Mouse (Mus musculus) inflammation-experienced regulatory T-cells, adult 6 months (primary cell): ENCODE measurements around the gene Zcchc14. TPM values are rescaled to one million over a fixed set of nuclear protein-coding genes. Genes with fewer than 3 reads are reported as not detected.

Experiments
- ATAC-seq: one replicate; pipeline ENCODE4 v1.8.0; 2017
- polyA plus RNA-seq, 3 experiments: library from polyadenylated mRNA; unstranded; fragments of 100-300 nt; shearing (Covaris generic); gene quantifications; one replicate each; pipeline ENCODE4 v1.2.1; 2017

Zcchc14 gene
- polyA plus RNA-seq, 3 experiments from 2014 or later: 0.09 to 1.0 (median 0.22) TPM

- no peak for ATAC-seq
Measured at GRCm38 (mm10) chr8:121663101-121663500, 10.4 kb upstream of the Zcchc14 start.

DNA sequence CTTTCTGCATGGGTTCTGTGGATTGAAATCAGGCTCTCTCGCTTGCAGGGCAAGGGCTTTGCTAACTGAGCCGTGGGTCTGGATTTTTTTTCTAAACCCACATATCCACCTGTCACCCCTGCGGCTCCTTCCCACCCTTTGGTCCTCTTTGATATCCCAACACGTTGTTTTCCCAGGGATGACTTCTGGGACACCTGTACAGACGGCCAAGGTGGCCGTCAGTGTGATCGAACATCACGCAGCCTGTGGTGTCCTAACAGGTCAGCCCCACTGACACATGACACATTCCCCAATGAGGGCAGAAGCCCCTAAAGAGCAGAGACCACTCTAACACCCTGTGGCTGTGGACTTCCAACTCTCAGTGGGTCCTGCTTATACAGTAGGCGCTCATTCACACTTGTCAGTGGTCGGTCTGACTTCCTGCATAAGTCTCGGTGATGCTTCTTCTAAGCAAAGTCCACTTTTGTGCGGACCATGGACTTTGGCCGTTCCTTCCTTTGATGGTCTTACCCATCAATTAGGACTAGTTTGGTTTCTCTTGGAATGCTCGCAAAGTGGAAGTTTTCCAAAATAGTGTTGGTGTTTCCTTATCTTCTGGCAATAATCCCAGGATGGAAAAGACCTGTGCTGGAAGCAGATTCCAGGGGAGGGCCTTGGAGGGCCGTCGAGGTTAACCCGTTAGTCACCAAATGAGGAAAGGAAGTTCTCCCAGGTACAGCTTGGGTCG is 9.1 kb upstream of the Zcchc14 start:
- no peak for ATAC-seq

DNA sequence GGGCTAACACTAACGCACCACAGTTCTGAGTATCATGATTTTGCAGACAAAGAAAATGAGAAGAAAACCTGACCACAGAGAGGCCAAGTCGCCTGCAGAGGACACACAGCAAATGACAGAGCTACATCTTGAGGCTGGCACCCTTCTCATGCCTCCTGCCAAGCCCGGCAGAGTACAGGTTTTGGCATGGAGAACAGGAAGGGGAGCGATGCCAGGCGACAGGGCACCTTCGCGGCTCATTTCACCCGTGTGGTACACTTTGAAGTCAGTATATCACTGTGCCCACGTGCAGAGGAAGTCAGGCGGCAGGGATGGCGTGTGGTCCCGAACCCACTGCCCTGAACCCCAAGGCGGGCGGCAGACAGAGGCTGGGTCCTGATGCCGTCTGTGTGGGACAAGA is 7.9 kb upstream of the Zcchc14 start:
- no peak for ATAC-seq

DNA sequence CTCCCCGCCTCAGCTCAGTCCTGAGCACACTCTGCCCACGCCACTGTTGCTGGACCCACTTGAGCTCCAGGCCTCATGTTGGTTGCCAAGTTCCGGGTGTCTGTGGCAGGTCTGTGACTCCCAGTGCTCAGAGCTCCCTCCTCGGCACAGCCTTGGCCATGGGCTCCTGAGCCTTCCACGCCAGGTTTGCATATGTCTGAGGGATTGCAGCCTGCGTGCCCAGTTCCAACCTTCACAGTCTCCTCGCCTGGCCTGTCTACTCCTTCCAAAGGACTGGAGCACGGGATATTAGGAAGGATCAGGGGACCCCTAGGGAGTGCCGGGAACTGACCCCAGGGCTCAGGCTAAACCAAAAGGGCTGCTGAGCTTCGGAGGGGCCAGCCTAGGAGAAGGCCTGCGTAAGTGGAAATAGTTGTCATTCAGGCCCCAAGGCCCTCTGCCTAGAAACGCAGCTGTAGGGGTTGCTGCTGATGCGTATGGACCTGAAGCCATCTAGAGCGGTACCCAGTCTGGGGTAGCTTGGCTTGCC is 2.3 kb upstream of the Zcchc14 start:
- no peak for ATAC-seq

DNA sequence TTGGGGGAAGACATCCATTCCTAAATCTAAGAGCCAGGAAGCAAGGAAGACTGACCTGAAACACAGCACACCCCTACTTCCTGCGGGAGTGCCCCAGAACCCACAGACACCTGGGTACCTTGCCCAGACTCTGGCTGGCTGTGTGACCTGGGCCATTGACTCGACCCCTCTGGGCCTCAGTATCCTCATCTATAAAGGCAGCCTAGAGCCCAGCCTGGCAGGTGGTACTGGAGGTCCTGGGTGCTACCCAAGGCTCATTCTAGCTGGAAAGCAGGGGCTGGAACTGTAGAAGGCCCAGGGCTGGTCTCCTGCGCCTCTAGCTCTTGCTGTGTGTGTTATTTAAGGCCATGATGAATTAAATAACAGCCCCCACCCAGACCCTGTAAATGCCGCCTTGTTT is 1.4 kb upstream of the Zcchc14 start:
- no peak for ATAC-seq

GRCm38 (mm10) chr8:121653340-121654019 is 779 bp upstream of the Zcchc14 start:
- ATAC-seq: no peak

DNA sequence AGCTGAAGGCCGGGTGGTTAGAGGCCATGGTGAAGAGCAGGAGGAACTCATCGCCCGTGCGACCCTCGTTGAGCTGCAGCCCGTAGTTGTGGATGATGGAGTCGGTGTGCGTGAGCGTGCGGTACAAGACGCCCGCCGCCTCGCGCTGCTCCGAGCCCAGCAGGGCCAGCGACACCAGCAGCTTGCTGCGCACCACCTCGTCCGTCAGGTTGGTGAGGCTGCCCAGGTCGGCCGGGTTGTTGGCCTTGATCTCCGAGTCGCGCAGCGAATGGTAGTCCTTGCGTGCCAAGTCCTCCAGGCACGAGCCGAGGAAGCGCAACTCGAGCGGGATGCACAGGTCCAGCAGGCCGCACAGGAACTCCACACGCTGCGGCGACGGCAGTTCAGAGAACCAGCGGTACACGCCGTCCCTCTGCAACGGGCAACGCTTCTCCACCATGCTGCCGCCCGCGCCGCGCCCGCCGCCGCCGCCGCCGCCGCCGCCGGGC is 783 bp downstream of the Zcchc14 start:
- ATAC-seq: no peak

DNA sequence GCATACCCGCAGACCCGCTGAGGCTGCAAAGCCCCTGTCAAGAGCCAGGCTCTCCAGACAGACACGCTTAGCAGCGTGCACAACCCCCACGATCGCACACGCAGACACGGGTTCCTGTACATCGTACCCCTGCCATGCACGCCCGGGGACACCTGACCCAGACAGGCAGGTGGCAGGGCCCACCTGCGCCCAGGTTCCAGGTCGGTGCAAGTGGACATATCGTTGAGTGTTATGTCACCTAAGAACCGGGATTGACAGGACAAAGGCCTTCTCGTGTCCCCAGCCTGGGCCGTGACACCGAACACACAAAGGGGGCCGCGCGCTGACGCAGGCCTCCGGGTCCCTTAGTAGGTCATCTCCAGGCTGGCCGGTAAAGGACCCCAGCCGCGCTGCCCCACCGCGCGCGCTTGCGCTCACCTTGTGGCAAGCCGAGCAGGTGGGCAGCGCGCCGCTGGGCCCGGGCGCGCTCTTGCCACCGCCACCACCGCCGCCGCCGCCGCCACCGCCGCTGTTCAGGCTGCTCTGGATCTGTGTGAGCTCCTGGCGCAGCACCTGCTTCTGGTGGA is 1.3 kb downstream of the Zcchc14 start:
- no peak for ATAC-seq

DNA sequence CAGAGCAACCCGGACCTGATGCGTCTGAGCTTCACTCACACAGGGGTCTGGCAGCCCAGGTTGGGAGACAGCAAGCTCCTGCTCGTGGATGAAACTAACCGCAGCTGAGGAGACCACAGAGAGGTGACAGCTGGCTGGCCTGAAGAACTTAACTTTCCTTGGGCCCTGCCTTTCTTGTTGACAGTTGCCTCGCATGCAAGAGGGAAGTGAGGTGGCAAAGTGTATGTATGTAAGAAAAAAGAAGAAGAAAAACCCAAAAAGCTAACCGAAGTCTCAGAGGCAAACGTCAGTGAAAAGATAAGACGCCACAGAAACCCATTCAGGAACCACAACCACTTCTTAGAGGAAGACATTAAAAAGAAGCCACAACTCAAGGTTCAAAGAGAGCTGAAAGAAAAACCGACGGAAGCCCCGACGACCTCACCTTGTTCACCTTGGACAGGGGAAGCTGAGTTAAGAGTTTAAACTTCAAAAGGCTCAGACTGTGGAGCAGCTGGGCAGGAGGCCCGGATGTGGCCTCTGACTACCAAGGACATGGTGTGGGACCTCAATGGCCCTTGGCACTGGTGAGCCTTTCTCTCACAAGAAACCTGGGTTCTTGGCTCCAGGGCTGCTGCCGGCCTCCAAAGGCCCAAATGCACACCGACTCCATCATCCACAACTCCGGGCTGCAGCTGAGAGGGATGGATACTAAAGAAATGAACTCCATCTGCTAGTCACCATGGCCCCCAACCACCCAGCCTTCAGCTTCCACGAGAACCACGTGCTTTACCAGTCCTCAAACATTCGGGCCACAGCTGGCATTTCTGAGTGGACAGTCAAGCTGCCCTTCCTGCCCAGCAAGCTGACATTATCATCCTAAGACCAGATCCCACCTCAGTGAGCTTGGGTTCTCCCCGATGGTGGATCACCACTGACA is 2.1 kb downstream of the Zcchc14 start:
- ATAC-seq: no peak

GRCm38 (mm10) chr8:121649904-121650303 is 2.8 kb downstream of the Zcchc14 start:
- no peak for ATAC-seq

DNA sequence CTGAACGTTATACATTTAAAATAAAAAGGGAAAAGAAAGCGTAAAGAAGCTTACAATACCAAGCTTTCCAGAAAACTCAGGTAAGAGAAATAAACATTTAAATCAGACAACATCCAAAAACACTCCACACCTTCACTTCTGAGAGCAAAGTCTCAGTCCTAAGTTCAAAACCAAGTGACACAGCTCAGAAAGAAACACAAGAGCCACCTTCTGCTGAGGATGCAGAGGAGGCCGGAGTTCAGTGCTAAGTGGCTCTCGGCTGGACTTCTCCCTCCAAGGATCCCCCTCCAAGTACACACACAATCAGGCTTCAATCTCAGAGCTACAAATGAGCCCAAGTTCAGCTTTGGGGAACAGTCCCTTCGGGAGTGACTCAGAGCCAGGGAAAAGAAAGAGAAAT is 3.3 kb downstream of the Zcchc14 start:
- no peak for ATAC-seq

GRCm38 (mm10) chr8:121648451-121648850 is 4.2 kb downstream of the Zcchc14 start:
- ATAC-seq: no peak

- ATAC-seq: no peak
Measured at GRCm38 (mm10) chr8:121647511-121648215, 5.0 kb downstream of the Zcchc14 start.

DNA sequence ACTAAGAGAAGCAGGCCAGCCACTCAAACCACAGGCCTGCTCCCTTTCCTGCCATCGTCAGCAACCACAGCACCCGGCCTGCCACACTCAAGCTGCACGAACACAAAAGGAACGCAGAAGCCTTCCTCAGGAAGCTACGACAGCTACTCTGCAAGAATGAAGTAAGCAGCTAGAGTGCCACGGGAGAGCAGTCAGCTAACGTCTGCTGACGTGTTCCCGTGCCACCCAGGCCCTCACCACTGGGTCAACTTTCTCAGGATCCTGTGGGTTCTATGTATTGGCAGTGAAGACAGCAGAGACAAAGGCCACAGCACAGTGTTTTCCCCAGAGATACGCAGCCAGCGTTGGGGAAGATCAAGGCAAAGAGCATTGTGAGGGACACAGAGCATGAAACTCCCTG is 9.3 kb downstream of the Zcchc14 start:
- ATAC-seq: no peak

DNA sequence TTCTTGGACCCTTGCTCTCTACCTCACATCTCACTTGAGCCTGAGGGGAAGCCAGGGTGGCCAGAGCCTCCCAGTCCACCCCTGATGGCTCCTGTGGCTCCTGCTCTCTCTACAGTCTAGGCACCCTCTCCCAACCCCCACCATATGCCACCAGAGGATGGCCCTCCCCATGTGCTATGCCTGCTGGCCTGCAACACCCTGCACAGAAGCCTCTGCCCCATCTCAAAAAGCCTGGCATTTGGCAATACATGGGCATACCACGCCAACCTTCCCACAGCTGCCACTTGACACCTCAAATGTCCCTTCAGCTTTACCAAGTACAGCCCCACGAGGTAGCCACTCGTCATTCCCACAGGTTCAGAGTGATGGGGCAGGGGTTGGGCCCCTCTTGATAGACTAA is 9.9 kb downstream of the Zcchc14 start:
- ATAC-seq: no peak

- ATAC-seq: no peak
Measured at GRCm38 (mm10) chr8:121636180-121636579, 16.5 kb downstream of the Zcchc14 start.

GRCm38 (mm10) chr8:121635534-121635933 is 17.2 kb downstream of the Zcchc14 start:
- no peak for ATAC-seq

- ATAC-seq: no peak
Measured at GRCm38 (mm10) chr8:121632401-121632800, 20.3 kb downstream of the Zcchc14 start.

DNA sequence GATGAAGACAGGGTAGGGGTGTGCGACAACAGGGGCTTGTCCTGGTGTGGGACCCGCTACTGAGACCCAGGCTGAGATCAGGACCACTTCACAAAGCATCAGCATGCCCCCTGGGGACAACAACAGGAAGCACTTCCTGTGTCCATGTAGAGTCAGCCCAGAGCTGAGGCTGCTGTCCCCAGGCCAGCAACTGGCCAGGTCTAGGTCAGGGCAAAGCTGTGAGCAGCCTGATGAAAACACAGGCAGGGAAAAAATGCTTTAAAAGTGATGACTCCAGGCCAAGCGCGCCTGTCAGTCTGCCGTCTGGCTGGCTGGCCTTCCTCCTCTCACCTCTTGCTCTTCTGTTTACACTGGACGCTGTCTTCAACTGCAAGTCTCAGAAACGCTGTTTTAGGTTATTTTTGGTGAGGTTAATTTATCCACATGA is 21.0 kb downstream of the Zcchc14 start:
- no peak for ATAC-seq

GRCm38 (mm10) chr8:121628681-121629080 is 24.0 kb downstream of the Zcchc14 start:
- ATAC-seq: no peak

DNA sequence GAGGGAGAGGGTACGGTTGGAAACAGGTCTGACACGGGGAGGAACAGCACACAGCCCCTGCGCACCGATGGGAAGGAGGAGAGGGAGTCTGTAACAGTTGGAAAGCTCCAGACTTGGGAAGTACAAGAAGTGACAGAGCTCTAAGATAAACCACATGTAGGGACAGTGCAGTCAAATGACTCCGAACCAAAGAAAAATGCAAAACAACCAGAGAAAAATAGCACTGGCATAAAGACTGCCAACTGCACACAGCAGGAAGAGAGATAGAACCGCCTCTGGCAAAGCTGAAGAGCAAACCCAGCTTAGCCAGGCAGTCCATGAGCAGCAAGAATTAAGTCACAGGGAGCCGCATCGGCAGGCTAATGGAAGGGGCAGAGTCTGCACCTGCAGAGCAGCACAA is 29.7 kb downstream of the Zcchc14 start:
- no peak for ATAC-seq

GRCm38 (mm10) chr8:121621879-121622278 is 30.8 kb downstream of the Zcchc14 start:
- no peak for ATAC-seq
